Mouse (Mus musculus): ENCODE data around the gene Pik3cb. TPM values are rescaled to one million over a fixed set of nuclear protein-coding genes. Genes with fewer than 3 reads are reported as not detected.

Pik3cb gene
- polyA plus RNA-seq, 1 experiment = 3.4 TPM

GRCm38 (mm10) chr9:99164664-99165226, 24.3 kb upstream of the Pik3cb start:
- no peaks in the 10 kb centered on the region for H3K79me2 ChIP-seq (ENCODE audit: control insufficient read depth, insufficient read depth)
- no peak overlapping the region for H3K4me3 ChIP-seq (ENCODE audit: insufficient read depth, poor library complexity, severe bottlenecking)
- H3K36me3 ChIP-seq (ENCODE audit: control insufficient read depth, insufficient read depth) = no peaks in the 10 kb centered on the region
- H3K27me3 ChIP-seq (ENCODE audit: control insufficient read depth, insufficient read depth, insufficient read length) = no peaks in the 10 kb centered on the region
- TF ChIP-seq MYOG (IDR thresholded peaks at IDR 0.05; ENCODE audit: control insufficient read depth, extremely low read depth, insufficient read length) (no peak), MAX (IDR thresholded peaks at IDR 0.05) (no peak), FOSL1 (IDR thresholded peaks at IDR 0.05; ENCODE audit: insufficient read depth, low read length, poor library complexity, severe bottlenecking) (no peak), MYOD1 (IDR thresholded peaks at IDR 0.05; ENCODE audit: control insufficient read depth, insufficient read length, low read depth) (no peak), CEBPB (IDR thresholded peaks at IDR 0.05; ENCODE audit: low read depth) (no peak), CTCF (IDR thresholded peaks at IDR 0.05; ENCODE audit: control insufficient read depth, insufficient read depth, insufficient read length) (no peak), USF1 (IDR thresholded peaks at IDR 0.05; ENCODE audit: low read depth) (no peak)
- no peak overlapping the region for H3ac ChIP-seq (ENCODE audit: control insufficient read depth, insufficient read length, low read depth)
- no peaks in the 10 kb centered on the region for H3K79me3 ChIP-seq (ENCODE audit: low read depth)

- no peaks in the 10 kb centered on the region for H3K36me3 ChIP-seq (ENCODE audit: control insufficient read depth, insufficient read depth)
- no peaks in the 10 kb centered on the region for H3K79me2 ChIP-seq (ENCODE audit: control insufficient read depth, insufficient read depth)
- H3K4me3 ChIP-seq (ENCODE audit: insufficient read depth, poor library complexity, severe bottlenecking) = no peak overlapping the region
- H3ac ChIP-seq (ENCODE audit: control insufficient read depth, insufficient read length, low read depth) = no peak overlapping the region
- no peak for TF ChIP-seq MYOG (IDR thresholded peaks at IDR 0.05; ENCODE audit: control insufficient read depth, extremely low read depth, insufficient read length)
- no peak for TF ChIP-seq MAX (IDR thresholded peaks at IDR 0.05)
- no peak for TF ChIP-seq USF1 (IDR thresholded peaks at IDR 0.05; ENCODE audit: low read depth)
- no peaks in the 10 kb centered on the region for H3K79me3 ChIP-seq (ENCODE audit: low read depth)
- H3K27me3 ChIP-seq (ENCODE audit: control insufficient read depth, insufficient read depth, insufficient read length) = no peaks in the 10 kb centered on the region
Measured at GRCm38 (mm10) chr9:99164148-99164503, 23.7 kb upstream of the Pik3cb start.

- Histone ChIP-seq H3ac (ENCODE audit: control insufficient read depth, insufficient read length, low read depth) (no peak overlapping the region), H3K27me3 (ENCODE audit: control insufficient read depth, insufficient read depth, insufficient read length) (no peaks in the 10 kb centered on the region)
Measured at GRCm38 (mm10) chr9:99163420-99164147, 23.2 kb upstream of the Pik3cb start.

GRCm38 (mm10) chr9:99162839-99163238, 22.4 kb upstream of the Pik3cb start:
- Histone ChIP-seq H3K36me3 (ENCODE audit: control insufficient read depth, insufficient read depth) (no peaks in the 10 kb centered on the region), H3K27me3 (ENCODE audit: control insufficient read depth, insufficient read depth, insufficient read length) (no peaks in the 10 kb centered on the region), H3K79me3 (ENCODE audit: low read depth) (no peaks in the 10 kb centered on the region), H3ac (ENCODE audit: control insufficient read depth, insufficient read length, low read depth) (no peak overlapping the region), H3K4me3 (ENCODE audit: insufficient read depth, poor library complexity, severe bottlenecking) (no peak overlapping the region), H3K79me2 (ENCODE audit: control insufficient read depth, insufficient read depth) (no peaks in the 10 kb centered on the region)
- TF ChIP-seq MYOG (IDR thresholded peaks at IDR 0.05; ENCODE audit: control insufficient read depth, extremely low read depth, insufficient read length) (no peak), USF1 (IDR thresholded peaks at IDR 0.05; ENCODE audit: low read depth) (no peak), CEBPB (IDR thresholded peaks at IDR 0.05; ENCODE audit: low read depth) (no peak), MAX (IDR thresholded peaks at IDR 0.05) (no peak), FOSL1 (IDR thresholded peaks at IDR 0.05; ENCODE audit: insufficient read depth, low read length, poor library complexity, severe bottlenecking) (no peak), CTCF (IDR thresholded peaks at IDR 0.05; ENCODE audit: control insufficient read depth, insufficient read depth, insufficient read length) (no peak), MYOD1 (IDR thresholded peaks at IDR 0.05; ENCODE audit: control insufficient read depth, insufficient read length, low read depth) (no peak)

More at GRCm38 (mm10) chr9:99163420-99164147, 23.2 kb upstream of the Pik3cb start:
- Histone ChIP-seq H3K79me2 (ENCODE audit: control insufficient read depth, insufficient read depth) (no peaks in the 10 kb centered on the region), H3K36me3 (ENCODE audit: control insufficient read depth, insufficient read depth) (no peaks in the 10 kb centered on the region), H3K4me3 (ENCODE audit: insufficient read depth, poor library complexity, severe bottlenecking) (no peak overlapping the region), H3K79me3 (ENCODE audit: low read depth) (no peaks in the 10 kb centered on the region)
- no peak for TF ChIP-seq MYOD1 (IDR thresholded peaks at IDR 0.05; ENCODE audit: control insufficient read depth, insufficient read length, low read depth)
- TF ChIP-seq USF1 (IDR thresholded peaks at IDR 0.05; ENCODE audit: low read depth) = no peak
- no peak for TF ChIP-seq FOSL1 (IDR thresholded peaks at IDR 0.05; ENCODE audit: insufficient read depth, low read length, poor library complexity, severe bottlenecking)
- TF ChIP-seq CTCF (IDR thresholded peaks at IDR 0.05; ENCODE audit: control insufficient read depth, insufficient read depth, insufficient read length) = no peak
- TF ChIP-seq CEBPB (IDR thresholded peaks at IDR 0.05; ENCODE audit: low read depth) = no peak
- TF ChIP-seq MYOG (IDR thresholded peaks at IDR 0.05; ENCODE audit: control insufficient read depth, extremely low read depth, insufficient read length) = no peak
- TF ChIP-seq MAX (IDR thresholded peaks at IDR 0.05) = no peak

GRCm38 (mm10) chr9:99160780-99161179, 20.4 kb upstream of the Pik3cb start:
- Histone ChIP-seq H3K4me3 (ENCODE audit: insufficient read depth, poor library complexity, severe bottlenecking) (no peak overlapping the region), H3ac (ENCODE audit: control insufficient read depth, insufficient read length, low read depth) (no peak overlapping the region), H3K27me3 (ENCODE audit: control insufficient read depth, insufficient read depth, insufficient read length) (no peaks in the 10 kb centered on the region), H3K79me3 (ENCODE audit: low read depth) (no peaks in the 10 kb centered on the region), H3K36me3 (ENCODE audit: control insufficient read depth, insufficient read depth) (no peaks in the 10 kb centered on the region), H3K79me2 (ENCODE audit: control insufficient read depth, insufficient read depth) (no peaks in the 10 kb centered on the region)
- TF ChIP-seq MYOD1 (IDR thresholded peaks at IDR 0.05; ENCODE audit: control insufficient read depth, insufficient read length, low read depth) (no peak), CTCF (IDR thresholded peaks at IDR 0.05; ENCODE audit: control insufficient read depth, insufficient read depth, insufficient read length) (no peak), USF1 (IDR thresholded peaks at IDR 0.05; ENCODE audit: low read depth) (no peak), FOSL1 (IDR thresholded peaks at IDR 0.05; ENCODE audit: insufficient read depth, low read length, poor library complexity, severe bottlenecking) (peak; percentile 45), MYOG (IDR thresholded peaks at IDR 0.05; ENCODE audit: control insufficient read depth, extremely low read depth, insufficient read length) (no peak), CEBPB (IDR thresholded peaks at IDR 0.05; ENCODE audit: low read depth) (no peak), MAX (IDR thresholded peaks at IDR 0.05) (no peak)

Measured in C2C12 (cell line).